Mouse (Mus musculus): ENCODE data around the gene Spata32.

GRCm38 (mm10) chr11:103232966-103233365 lies 14.7 kb upstream of the Spata32 start:
- TF ChIP-seq GATA1 (IDR thresholded peaks at IDR 0.05; ENCODE audit: low read length) = no peak
- TF ChIP-seq TAL1 (IDR thresholded peaks at IDR 0.05; ENCODE audit: low read length) = no peak

All from erythroblast, embryonic 14.5 days (primary cell).